Mouse (Mus musculus) cerebellum, postnatal 14 days (tissue): ENCODE results near the gene Frmd5.
A peak's percentile ranks its signal among the peaks of the same experiment; 100 is the strongest.

Experiments used
- DNase-seq, 2 experiments: peaks; one replicate each; pipeline ENCODE4 v3.0.0; 2021; ENCODE audit warnings: mixed read lengths in 2 of 2

Gene Frmd5

DNA sequence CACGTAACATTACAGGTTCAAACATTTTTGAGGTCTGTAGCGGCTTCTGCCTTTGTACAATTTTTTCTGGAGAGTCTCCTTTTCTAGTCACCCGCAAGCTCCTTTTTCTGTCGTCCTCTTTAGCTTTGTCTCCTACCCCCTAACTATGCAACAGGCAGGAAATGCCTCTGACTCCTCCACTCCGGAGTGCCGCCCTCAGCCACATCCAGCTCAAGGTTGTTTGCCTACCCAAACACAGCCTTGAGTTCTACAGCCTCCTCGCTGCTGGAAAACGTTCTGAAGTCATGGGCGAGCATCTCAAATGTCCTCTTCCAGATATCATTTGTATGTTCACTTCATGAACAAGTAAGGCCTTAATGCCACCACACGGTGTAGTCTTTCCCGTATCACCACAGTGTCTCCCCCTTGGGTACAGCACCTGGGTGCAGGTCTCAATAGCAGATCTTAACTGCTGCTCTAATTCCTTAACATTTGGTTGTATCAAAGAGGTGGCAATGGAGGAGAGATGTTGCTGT lies 45.5 kb downstream of the Frmd5 start:
- DNase-seq = no peak

DNA sequence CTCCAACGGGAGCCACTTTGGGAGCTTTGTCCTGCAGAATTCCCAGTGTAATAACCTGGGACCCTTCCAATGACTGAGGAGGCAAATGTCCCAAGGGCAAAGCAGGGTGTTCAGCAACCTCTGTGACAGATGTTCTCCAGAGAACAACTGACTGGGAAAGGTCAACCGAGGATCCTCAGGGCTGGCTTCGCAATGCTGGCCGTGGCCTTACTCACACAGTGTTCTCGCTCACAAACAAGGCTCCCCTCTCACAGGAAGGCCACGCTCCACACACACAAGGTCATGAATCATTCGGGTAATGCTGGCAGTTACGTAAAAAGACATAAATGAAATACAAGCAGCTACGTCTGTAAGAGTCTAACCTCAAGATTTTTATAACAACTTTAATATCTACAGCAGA lies 46.2 kb downstream of the Frmd5 start:
- no peak for DNase-seq

DNA sequence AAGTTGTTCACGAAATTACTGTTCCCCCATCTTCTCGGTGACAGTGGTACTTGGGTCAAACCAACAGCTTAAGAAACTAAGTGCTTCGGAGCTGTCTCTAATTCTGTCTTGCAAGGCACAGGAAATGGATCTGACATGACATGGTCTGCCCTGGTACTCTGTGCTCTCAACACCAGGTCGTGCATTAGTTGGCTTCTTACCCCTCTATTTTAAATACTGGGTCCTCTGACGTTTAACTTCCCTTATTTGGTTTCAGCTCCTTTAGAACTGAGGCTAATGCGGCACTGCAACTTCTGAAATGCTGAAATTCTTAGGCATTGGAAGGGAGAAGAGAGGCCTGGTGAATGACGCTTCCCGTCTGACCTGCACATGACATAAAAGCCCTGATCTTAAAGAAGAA lies 48.6 kb downstream of the Frmd5 start:
- DNase-seq = no peak

DNA sequence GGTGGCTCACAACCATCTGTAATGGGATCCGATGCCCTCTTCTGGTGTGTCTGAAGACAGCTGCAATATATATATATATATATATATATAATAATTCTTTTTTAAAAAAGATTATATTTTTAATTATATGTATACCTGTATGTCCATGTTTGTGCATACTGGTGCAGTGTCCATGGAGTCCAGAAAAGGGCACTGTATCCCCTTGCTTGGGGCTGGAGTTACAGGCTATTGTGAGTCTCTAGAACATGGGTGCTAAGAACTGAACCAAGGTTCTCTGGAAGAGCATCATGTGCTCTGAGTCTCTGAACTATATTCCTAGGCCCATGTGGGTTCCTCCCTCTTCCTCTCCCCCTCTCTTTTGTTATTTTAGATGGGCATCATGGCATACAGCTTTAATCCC lies 50.6 kb downstream of the Frmd5 start:
- DNase-seq = no peak

DNA sequence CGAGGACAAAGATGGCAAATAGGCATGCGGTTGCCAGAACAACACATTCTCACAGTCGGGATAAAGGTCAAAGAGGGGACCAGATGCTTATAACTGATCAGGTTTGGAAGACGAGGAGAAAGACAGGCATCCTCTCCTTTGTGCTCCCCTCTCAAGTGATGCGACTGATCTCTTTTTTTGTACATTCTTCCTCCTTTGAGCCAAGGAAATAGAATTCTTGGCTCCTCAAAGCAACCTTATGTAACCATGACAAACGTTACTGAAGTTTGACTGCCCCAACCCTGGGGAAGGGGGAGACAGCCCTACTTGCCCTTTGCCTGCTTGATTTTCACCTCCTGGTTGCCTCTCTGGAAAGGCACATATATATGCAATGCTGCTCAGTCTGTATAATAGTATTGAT lies 51.8 kb downstream of the Frmd5 start:
- no peak for DNase-seq

DNA sequence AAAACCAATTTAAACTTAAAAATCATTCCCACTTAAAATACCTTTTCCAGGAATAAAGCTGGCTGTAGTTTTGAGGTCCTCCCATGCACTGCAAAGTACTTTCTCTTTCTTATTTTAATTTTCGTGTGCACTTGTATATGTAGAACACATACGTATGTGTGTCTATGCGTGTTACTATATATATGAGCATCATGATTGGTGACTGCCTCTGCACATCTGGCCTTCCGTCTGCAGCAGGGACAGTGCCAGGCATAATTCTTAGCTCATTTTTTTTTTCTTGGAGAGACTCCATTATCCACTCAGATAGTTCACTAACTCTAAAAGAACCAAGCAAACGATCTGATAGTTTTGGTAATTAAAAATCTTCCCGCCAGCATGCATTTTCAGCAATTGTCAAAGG lies 56.8 kb downstream of the Frmd5 start:
- no peak for DNase-seq

DNA sequence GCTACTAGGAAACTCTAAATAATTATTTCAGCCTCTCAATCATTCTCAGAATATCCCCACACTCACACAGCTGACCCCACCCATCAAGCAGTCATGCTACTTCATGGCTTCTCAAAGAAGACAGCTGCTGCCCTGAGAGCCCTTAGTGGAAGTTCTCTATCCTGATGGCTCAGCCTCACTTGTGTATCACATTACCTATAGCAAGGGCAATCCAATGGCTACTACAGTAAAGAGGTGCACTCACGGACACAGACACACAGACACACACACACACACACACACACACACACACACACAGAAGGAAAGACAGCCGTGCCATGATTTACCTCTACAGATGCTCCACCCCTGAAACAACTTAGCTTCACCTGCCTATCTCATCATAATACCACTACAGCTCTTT lies 65.7 kb downstream of the Frmd5 start:
- no peak for DNase-seq

DNA sequence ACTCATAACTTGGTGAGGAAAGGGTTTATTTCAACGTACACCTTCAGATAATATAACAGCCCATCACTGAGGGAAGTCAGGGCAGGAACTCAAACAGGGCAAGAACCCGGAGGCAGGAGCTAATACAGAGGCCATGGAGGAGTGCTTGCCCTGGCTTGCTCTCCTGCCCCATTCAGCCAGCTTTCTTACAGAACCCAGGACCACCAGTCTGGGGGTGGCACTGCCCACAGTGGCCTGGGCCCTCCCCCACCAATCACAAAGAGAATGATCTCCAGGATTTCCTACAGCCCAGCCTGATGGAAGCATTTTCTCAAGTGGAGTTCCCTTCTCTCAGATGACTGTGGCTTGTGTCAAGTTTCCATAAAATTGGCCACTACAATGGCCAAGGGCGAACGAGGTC lies 67.5 kb downstream of the Frmd5 start:
- no peak for DNase-seq

DNA sequence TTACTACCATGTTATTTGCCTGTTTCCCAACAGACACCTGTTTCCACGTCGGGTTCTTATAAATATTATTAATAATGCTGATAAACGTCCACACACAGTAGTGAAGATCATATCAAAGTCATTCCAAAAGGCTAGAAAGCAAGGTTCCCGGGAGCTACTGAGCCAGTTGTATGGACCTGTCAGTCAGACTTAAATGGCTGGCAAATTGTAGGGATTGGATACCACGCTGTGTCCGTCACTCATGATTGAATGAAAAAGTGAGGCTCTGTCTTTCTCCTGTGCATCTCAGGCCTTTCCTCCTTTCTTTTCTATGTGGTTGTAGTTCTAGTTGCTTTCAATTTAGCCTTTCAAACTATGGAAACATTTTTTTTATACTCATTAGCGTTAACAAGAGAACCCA lies 73.5 kb downstream of the Frmd5 start:
- no peak for DNase-seq

DNA sequence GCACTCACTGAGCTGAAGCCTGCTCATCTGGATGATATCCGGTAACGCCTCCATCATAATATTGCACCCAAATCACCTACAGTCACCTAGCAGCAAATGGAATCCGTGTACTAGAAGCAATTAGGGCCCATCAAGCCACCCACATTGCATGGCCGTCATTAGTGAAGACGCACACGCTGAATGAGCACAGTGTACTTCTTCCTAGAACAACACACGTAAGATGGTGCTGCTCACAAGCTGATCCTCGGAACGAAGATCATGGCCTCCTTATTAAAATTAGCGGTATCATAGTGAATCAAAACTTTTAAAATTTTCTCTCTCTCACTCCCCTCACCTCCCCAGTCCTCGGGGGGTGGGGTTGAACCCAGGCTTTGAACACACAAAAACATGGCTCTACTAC lies 76.4 kb downstream of the Frmd5 start:
- DNase-seq = no peak

DNA sequence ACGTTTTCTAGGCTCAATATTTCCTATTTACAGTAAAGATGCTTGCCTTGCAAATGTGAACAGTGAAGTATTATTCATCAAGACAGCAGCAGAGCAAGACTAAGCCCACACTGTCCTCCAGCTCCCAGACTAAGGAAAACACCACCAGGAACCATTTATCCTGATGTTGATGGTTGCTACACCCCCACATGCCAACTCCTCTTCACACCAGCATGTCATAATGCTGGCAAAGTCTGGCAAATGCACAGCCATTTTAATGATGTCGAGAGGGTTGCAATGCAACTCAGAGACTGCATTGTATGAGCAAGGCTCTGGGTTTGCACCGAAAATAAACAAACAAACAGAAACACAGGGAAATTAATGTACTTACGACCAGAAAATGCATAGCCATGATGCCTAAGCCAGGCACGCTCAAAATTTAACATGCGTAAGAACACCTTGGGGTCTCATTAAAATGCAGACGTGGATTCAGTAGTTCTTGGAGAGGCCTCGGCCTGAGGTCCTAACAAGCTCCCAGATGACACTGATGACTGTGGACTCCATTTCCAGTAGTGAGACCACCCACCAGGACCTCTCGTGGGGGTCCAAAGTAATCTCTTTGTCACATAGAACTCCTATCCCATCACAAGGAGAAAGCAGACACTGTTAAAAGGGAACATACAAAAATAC lies 77.8 kb downstream of the Frmd5 start:
- DNase-seq = no peak

DNA sequence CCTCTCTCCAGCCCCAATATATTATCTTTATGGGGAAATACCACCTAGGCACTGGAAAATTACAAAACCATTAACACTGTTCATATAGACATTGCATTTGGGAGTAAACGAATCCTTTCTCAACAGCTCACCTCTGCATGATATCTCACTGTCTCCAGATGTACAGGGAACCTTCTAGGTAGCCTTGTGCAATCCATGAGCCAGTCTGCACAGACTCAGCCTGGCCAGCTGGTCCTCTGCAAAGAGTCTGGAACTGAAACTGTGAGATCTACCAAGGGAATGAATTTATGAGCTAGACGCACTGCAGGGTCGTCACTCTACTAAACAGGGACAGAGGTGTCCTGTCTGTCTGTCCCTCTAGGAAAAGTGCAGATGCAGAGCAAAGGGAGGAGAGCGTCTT lies 82.0 kb downstream of the Frmd5 start:
- no peak for DNase-seq

DNA sequence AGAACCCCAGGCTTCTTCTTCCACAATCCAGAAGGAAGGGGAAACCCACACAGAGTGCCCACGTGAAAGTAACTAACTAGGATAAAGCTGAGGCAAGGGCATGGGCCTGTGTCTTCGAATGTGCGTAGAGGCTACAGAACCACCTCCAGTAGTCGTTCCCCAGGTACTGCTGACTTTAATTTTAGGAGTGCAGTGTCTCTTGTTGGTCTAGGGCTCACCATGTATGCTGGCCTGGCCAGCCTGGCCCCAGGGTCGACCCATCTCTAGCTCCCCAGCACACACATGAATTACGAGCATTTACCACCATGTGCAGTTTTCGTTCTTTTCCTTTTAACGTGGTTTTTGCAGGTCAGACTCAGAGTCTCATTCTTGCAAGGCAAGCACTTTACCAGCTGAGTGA lies 83.1 kb downstream of the Frmd5 start:
- no peak for DNase-seq

DNA sequence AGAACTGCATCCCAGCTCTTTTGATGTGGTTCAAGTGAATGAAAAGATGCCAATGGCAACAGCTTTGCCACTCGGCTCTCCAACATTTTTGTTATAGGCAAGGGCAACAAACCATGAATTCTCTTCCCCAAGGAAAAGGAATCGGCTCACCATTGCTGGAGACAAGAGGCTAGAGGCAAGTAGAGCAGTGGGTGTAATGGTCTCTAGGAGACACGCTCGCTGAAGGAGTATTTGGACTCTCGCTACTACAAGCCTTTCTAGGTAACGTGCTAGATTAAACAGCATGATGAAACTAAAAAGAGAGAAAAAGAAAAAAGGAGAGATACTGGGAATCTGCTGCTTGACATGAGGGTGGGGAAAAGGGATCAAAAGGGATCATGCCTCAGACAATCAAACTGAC lies 87.9 kb downstream of the Frmd5 start:
- DNase-seq = no peak

DNA sequence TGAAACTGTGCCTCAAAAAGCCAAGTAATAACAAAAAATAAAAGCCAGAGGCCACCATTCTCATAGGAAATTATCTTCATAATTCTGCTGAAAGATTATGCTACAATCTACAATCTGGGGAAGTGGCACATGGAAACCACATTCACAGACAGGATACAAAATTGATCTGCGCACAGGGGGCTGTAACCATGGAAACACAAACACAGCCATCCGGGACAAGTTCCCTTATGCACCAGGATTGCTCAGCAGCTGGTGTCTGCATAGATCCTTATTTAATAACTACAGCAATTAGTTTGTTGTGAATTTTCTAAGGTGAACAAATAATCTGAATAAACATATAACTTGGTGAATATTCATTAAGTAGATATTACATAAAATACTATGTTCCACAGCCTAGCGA lies 89.8 kb downstream of the Frmd5 start:
- no peak for DNase-seq

DNA sequence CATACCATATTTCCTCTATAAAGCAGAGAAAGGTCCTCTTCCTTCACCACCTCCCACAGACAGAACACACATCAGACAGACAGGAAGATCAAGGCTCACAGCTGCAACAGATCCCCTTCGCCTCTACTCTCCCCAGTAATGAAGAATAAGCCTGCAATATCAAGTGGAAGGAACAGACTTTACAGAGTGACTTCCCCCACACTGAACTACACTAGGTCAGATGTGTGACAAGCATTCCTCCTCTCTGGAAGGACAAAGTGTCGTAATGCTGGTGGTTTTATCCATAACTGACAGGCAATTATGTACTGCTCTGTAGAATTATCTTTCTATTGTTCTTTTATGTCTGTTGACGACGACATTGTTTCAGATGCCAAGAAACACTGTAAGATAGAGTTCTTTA lies 93.3 kb downstream of the Frmd5 start:
- DNase-seq = no peak

DNA sequence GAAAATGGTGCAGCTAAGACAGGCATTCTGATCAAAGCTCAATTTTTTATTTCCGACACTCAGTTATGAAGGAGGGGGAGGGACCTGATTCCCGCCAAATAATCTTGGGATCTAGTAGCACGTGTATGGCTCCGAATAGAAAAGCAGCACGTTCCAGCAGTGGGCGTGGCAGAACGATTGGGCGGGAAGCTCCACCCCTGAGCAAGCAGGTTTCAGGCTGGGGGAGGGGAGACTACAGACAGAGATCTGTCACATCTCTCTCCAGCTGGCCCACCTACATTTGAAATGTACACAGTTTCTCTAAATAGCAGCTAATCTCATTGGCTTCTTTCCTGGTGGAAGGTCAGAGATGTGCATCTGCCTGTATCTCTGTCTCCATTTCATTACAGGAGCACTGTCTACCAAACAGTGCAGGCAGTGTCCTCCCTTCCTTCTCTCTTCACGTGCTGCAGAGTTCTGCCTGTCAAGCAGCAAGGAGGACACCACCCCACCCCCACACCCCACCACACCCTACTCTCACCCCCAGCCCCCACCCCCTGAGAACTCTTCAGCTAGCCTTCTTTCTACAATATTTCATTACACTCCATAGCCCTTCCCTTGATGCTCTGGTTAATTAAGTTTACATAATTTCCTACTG lies 95.0 kb downstream of the Frmd5 start:
- peak in 1 of 2 experiments; percentile 29 for DNase-seq

DNA sequence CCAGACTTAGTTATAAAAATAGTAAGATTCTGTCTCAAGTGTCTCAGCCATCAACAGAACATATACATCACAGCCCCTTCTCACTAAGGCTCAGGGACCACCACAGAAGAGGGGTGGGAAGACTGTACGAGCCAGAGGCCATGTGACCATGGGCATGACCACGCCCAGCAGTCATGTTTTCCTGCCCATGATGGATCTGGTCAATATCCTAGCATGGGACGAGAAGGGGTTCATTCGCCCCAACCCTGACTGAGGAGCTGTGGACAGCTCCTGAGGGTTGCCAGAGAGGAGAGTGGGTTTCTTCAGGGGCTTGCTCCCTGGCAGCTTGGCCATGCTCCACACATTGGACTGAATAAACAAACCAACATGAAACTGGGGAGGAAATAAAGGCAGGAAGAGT lies 97.8 kb downstream of the Frmd5 start:
- DNase-seq = no peak

DNA sequence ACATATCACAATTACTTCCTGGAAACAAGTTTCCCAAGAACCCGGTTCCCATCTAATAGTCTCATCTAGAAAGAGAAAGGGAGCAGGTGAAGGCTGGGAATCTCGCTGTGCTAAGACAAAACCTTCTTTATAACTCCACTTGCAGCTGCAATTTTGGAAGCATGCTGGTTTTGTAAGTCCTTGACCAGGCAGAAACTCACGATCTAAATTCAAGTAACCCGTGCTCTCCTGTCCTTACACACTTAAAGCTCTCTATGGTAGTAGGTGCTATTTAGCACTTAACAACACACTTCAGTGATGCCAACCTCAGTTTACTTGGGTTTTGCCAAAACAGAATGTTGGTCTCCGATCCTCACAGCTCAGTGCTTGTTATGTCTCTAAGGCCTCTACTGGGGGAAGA lies 99.4 kb downstream of the Frmd5 start:
- DNase-seq = no peak

DNA sequence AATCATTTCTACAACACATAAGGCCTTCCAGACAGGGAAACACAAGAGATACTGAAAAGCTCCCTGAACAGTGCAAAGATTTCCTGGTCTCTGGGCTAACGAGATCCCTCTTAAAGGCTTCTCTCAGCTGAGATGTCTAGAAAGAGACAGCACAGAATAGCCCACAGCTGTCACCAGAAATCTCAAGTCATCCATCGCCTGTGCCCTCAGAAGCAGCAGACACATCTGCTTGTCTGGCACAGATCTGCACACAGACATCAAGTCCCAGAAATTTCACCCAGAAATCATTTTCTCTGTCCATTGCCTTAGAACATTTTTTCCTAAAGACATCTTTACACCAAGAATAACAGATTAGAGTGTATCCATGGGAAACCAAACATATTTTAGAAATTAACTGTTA lies 101.1 kb downstream of the Frmd5 start:
- no peak for DNase-seq

DNA sequence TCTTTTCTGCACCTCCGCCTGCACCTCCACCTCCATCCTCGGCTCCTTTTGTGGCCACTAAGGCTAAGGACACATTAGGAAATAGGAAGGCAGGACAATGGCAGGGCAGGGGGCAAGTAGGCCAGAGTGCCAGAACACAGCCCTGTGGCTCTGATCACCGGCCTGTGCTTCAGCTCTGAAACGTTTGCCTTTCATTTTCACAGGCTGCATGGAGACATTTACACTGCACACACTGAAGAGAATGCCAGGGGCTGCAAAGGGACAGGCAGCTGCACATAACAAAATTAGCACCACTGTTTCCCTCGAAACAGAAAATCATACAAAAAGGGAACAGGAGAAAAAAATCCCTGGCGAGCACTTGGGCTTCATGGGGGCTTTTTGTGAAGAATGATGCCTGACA lies 107.6 kb downstream of the Frmd5 start:
- DNase-seq = no peak

DNA sequence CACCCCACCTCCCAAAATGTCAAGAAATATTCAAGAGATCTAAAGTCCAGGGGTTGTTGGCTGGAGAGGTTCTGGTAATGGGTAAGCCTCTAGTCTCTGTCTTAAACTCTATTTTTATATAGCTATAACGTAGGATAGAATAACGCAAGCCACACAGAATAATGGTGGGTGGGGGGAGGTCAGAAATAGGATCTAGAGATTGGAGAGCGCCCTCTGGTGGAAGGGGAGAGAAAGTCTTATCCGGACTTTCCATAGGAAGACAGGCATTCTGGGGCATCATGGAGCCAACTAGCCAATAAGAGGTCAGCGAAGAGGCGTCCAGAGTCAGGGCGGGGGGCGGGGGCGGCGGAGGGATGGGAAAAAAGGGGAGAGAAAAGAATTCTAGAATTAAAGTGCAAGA lies 111.5 kb downstream of the Frmd5 start:
- DNase-seq = peak in 1 of 2 experiments; percentile 23

DNA sequence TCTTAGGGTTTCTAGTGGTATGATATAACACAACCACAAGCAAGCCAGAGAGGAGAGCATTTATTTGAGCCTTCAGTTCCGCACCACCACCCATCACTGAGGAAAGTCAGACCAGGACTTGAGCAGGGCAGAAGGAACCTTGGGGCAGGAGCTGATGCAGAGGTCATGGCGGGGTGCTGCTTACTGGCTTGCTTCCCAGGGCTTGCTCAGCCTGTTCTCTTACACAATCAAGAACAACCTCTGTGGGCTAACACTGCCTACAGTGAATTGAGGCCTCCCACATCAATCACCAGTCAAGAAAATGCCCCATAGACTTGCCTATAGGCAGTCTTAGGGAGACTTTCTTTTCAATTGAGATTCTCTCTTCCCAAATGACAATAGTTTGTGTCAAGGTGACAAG lies 118.8 kb downstream of the Frmd5 start:
- DNase-seq = no peak

DNA sequence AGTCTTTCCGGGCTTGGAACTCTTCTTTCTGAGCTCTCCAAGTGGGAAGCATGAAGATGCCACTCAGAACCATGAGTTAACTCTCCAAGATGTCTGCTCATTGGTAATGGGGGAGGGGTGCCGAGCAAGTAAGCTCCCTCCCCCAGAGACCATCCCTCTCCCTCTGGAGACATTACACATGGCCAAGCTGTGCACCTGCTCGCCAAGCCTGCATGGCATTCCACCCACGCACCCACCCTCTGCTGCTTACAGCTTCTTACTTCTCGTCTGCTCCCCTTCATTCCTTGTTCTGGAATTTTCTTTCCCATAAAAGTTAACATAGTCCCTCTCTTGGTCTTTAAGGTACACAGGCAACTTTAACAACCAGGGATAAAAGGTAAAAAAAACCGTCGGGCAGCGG lies 123.3 kb downstream of the Frmd5 start:
- no peak for DNase-seq

DNA sequence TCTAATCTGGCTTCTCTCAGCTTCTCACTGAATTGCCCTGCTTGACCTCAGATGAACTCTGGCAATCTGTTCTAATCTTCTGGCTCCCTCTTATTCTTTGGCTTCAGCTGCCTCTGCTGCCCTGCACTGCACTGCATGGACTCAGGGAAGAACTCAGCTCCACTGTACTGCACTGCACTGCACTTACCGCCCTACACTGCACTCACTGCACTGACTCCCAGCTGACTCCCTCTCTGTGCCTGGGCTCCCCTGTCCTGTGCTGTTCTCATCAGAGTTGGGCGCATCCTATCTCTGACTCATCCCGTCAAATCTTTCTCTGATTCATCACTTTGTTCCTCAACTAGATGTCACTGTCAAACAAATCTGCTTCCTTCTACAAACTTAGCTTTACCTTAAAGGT lies 124.5 kb downstream of the Frmd5 start:
- no peak for DNase-seq
